Mouse (Mus musculus) CH12.LX (cell line): ENCODE measurements around the gene Dtx3l.

ENCODE experiments used
- CHD1 ChIP-seq: IDR thresholded peaks from 2 replicates; pipeline ENCODE4 v1.6.1; 2012; ENCODE audit warnings: low read depth, low read length, improper control_type of control experiment, inconsistent platforms
- CTCF ChIP-seq, 2 experiments: IDR thresholded peaks in 1 of 2; conservative IDR thresholded peaks in 1 of 2; 2 replicates each; pipeline ENCODE4 v1.5.1; 2011 to 2012; ENCODE audit warnings: low read depth in 2 of 2, low read length in 2 of 2, improper control_type of control experiment in 1 of 2, inconsistent platforms in 1 of 2, mild to moderate bottlenecking in 1 of 2, moderate library complexity in 1 of 2
- E2F4 ChIP-seq: IDR thresholded peaks from 2 replicates; pipeline ENCODE4 v1.6.1; 2011; ENCODE audit warnings: low read depth, low read length, improper control_type of control experiment; ENCODE audit not compliant: insufficient replicate concordance
- KAT2A ChIP-seq: IDR thresholded peaks from 2 replicates; pipeline ENCODE4 v1.6.1; 2012; ENCODE audit warnings: low read length, improper control_type of control experiment, inconsistent platforms; ENCODE audit not compliant: insufficient replicate concordance
- MAZ ChIP-seq: IDR thresholded peaks from 2 replicates; pipeline ENCODE4 v1.6.1; 2012; ENCODE audit warnings: low read depth, mild to moderate bottlenecking, inconsistent platforms, low read length, improper control_type of control experiment, moderate library complexity
- MXI1 ChIP-seq: IDR thresholded peaks from 2 replicates; pipeline ENCODE4 v1.6.1; 2011; ENCODE audit warnings: mild to moderate bottlenecking, low read depth, low read length, improper control_type of control experiment
- NELFE ChIP-seq: IDR thresholded peaks from 2 replicates; pipeline ENCODE4 v1.6.1; 2011; ENCODE audit warnings: low read depth, low read length, improper control_type of control experiment
- NRF1 ChIP-seq: IDR thresholded peaks from 2 replicates; pipeline ENCODE4 v1.6.1; 2014; ENCODE audit warnings: low read depth, mild to moderate bottlenecking, inconsistent platforms, low read length, improper control_type of control experiment, moderate library complexity
- POLR2A ChIP-seq: IDR thresholded peaks from 2 replicates; pipeline ENCODE4 v1.6.1; 2011; ENCODE audit warnings: low read depth, mild to moderate bottlenecking, improper control_type of control experiment, low read length
- USF2 ChIP-seq: conservative IDR thresholded peaks from 2 replicates; pipeline ENCODE4 v1.6.1; 2011; ENCODE audit warnings: low read depth, low read length, improper control_type of control experiment
- ZNF384 ChIP-seq: IDR thresholded peaks from 2 replicates; pipeline ENCODE4 v1.6.1; 2012; ENCODE audit warnings: low read depth, low read length, improper control_type of control experiment, inconsistent platforms

DNA sequence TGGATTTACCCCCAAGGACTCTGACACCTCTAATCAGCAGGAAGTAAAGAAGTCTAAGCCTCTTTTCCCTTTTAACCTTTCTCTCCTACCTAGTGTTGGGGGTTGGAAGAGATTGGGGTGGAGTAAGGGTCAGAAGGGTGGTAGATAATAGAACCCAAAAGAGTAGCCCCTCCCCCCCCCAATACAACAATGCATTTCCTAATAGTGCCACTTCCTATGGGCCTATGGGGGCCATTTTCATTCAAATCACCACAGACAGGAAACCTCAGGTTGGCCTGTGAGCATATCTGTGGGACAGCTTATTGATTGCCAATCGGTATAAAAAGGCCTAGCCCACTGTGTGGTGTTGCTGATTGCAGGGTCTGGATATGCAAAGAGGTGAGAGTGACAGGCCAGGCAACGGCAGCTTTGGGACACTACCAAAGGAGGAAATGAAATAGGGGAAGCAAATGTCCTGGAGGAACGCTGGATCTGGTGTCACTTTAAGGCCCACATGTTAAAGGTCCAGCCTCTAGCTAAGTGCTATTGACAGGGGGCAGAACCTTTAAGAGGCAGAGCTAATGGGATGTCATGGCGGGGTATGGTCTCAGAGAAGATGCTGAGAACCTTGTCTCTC is 34.7 kb downstream of the Dtx3l start:
- TF ChIP-seq E2F4 (no peak), NELFE (no peak), ZNF384 (no peak), NRF1 (no peak), POLR2A (no peak), MXI1 (no peak), CHD1 (no peak), MAZ (no peak), USF2 (no peak), CTCF (conservative IDR thresholded peaks at IDR 0.05 in 1 of 2, IDR thresholded peaks at IDR 0.05 in 1 of 2; ENCODE audit: low read depth in 2 of 2, low read length in 2 of 2) (no peak), KAT2A (no peak)
